Mouse (Mus musculus) left cerebral cortex, adult 18-20 months (tissue): Measurements from ENCODE around the gene Hcrt. TPM values are rescaled to one million over a fixed set of nuclear protein-coding genes. Genes with fewer than 3 reads are reported as not detected.
A peak's percentile ranks its signal among the peaks of the same experiment; 100 is the strongest.
"Not testable (repeated sequence)": the region's sequence is repeated elsewhere in the genome, so short reads cannot be mapped to it uniquely, and the experiment has no call there.

ENCODE experiments used
- DNase-seq, 2 experiments: peaks; one replicate each; pipeline ENCODE4 v3.0.0; 2021 to 2022; ENCODE audit warnings: low spot score in 2 of 2, mixed read lengths in 1 of 2
- long read RNA-seq, 2 experiments: library from polyadenylated mRNA; stranded (forward); transcript quantifications; one replicate each; pipeline ENCODE4 v2.0.0; 2021
- total RNA-seq, 2 experiments: library from RNA; stranded (reverse); gene quantifications; 2 replicates each; pipeline ENCODE4 v1.2.3; 2021

Gene Hcrt
- total RNA-seq = not detected
- long read RNA-seq, experiment 1 = 0 reads
- long read RNA-seq, experiment 2 = 0 reads

GRCm38 (mm10) chr11:100762831-100763230, at the start of gene Hcrt:
Hcrt (minus strand) TSS chr11:100762931.
- no peak for DNase-seq

GRCm38 (mm10) chr11:100811132-100811531, 48.4 kb upstream of the Hcrt start:
- no peak for DNase-seq

- no peak for DNase-seq
Measured at GRCm38 (mm10) chr11:100810516-100810915, 47.8 kb upstream of the Hcrt start.

- no peak for DNase-seq
Measured at GRCm38 (mm10) chr11:100806380-100807305, 43.9 kb upstream of the Hcrt start.

GRCm38 (mm10) chr11:100805535-100805934, 42.8 kb upstream of the Hcrt start:
- DNase-seq = no peak

GRCm38 (mm10) chr11:100804409-100804808, 41.7 kb upstream of the Hcrt start:
- DNase-seq = no peak

- no peak for DNase-seq
Measured at GRCm38 (mm10) chr11:100799426-100799825, 36.7 kb upstream of the Hcrt start.

- no peak for DNase-seq
Measured at GRCm38 (mm10) chr11:100796585-100796984, 33.9 kb upstream of the Hcrt start.

- DNase-seq = no peak
Measured at GRCm38 (mm10) chr11:100795386-100795785, 32.7 kb upstream of the Hcrt start.

- DNase-seq = no peak
Measured at GRCm38 (mm10) chr11:100791457-100792049, 28.8 kb upstream of the Hcrt start.

- DNase-seq = not testable (repeated sequence)
Measured at GRCm38 (mm10) chr11:100790644-100791043, 27.9 kb upstream of the Hcrt start.

- DNase-seq = no peak
Measured at GRCm38 (mm10) chr11:100789702-100790101, 27.0 kb upstream of the Hcrt start.

GRCm38 (mm10) chr11:100785774-100786173, 23.0 kb upstream of the Hcrt start:
- DNase-seq = no peak

GRCm38 (mm10) chr11:100784286-100784685, 21.6 kb upstream of the Hcrt start:
- no peak for DNase-seq

GRCm38 (mm10) chr11:100782568-100782967, 19.8 kb upstream of the Hcrt start:
- DNase-seq = no peak

GRCm38 (mm10) chr11:100781763-100782475, 19.2 kb upstream of the Hcrt start:
- no peak for DNase-seq

- DNase-seq = no peak
Measured at GRCm38 (mm10) chr11:100780247-100780646, 17.5 kb upstream of the Hcrt start.

- DNase-seq = no peak
Measured at GRCm38 (mm10) chr11:100778069-100778468, 15.3 kb upstream of the Hcrt start.

GRCm38 (mm10) chr11:100775921-100776320, 13.2 kb upstream of the Hcrt start:
- no peak for DNase-seq

GRCm38 (mm10) chr11:100774261-100774660, 11.5 kb upstream of the Hcrt start:
- no peak for DNase-seq

- DNase-seq = peak; percentile 78 to 82
Measured at GRCm38 (mm10) chr11:100770646-100771408, 8.1 kb upstream of the Hcrt start, which contains the start of gene Ghdc. Ghdc (minus strand) TSS chr11:100770957.
